Mouse (Mus musculus) CH12.LX (cell line): ENCODE data around the gene Tktl2. TPM values are rescaled to one million over a fixed set of nuclear protein-coding genes. Genes with fewer than 3 reads are reported as not detected.

Experiments used
- DNase-seq: peaks from one replicate; pipeline ENCODE4 v3.0.0-alpha.2; 2013; ENCODE audit errors: extremely low read depth
- H3K27ac ChIP-seq: 2 replicates; pipeline ENCODE4 v1.5.1; 2012; ENCODE audit warnings: low read depth, mild to moderate bottlenecking, control low read depth, moderate library complexity; ENCODE audit not compliant: insufficient read depth
- H3K27me3 ChIP-seq: replicated peaks from 2 replicates; pipeline ENCODE3; 2012; ENCODE audit warnings: inconsistent platforms
- H3K36me3 ChIP-seq, 2 experiments: replicated peaks in 1 of 2; 2 replicates each; pipeline versions ENCODE3 to v1.6.1; 2012; ENCODE audit warnings: inconsistent platforms in 1 of 2, low read length in 1 of 2, mild to moderate bottlenecking in 1 of 2, mixed read lengths in 1 of 2, moderate library complexity in 1 of 2; ENCODE audit not compliant: control insufficient read depth in 1 of 2, insufficient read depth in 1 of 2
- H3K4me1 ChIP-seq, 2 experiments: 2 replicates each; pipeline ENCODE4 v1.6.1; 2012; ENCODE audit warnings: inconsistent platforms in 1 of 2, moderate library complexity in 1 of 2; ENCODE audit not compliant: insufficient read depth in 2 of 2, control insufficient read depth in 1 of 2
- H3K4me2 ChIP-seq: 2 replicates; pipeline ENCODE4 v1.6.1; 2012; ENCODE audit warnings: low read depth, mild to moderate bottlenecking, control low read depth; ENCODE audit not compliant: poor library complexity, insufficient read depth, severe bottlenecking
- H3K4me3 ChIP-seq, 3 experiments: fragments of 150-350 bp in 1 of 3; sonication (generic) in 1 of 3; replicated peaks in 1 of 3; 2 replicates each; pipeline versions ENCODE3 to v1.5.1; 2011 to 2012; ENCODE audit warnings: low read depth in 2 of 3, low read length in 2 of 3, mild to moderate bottlenecking in 2 of 3, moderate library complexity in 2 of 3, control low read depth in 1 of 3, improper control_type of control experiment in 1 of 3, inconsistent platforms in 1 of 3, mixed read lengths in 1 of 3; ENCODE audit not compliant: poor library complexity in 1 of 3
- H3K79me2 ChIP-seq: replicated peaks from 2 replicates; pipeline ENCODE4 v1.6.1; 2012; ENCODE audit warnings: mild to moderate bottlenecking, moderate library complexity; ENCODE audit not compliant: control insufficient read depth, poor library complexity, insufficient read depth, severe bottlenecking; ENCODE audit errors: extremely low read depth
- H3K9ac ChIP-seq: 2 replicates; pipeline ENCODE4 v1.6.1; 2012; ENCODE audit warnings: low read depth, mild to moderate bottlenecking, control low read depth, moderate library complexity; ENCODE audit not compliant: insufficient read depth
- H3K9me3 ChIP-seq: replicated peaks from 2 replicates; pipeline ENCODE3; 2012; ENCODE audit warnings: low read length, inconsistent platforms, mixed read lengths
- CHD1 ChIP-seq: IDR thresholded peaks from 2 replicates; pipeline ENCODE4 v1.6.1; 2012; ENCODE audit warnings: low read depth, low read length, improper control_type of control experiment, inconsistent platforms
- ELF1 ChIP-seq: IDR thresholded peaks from 2 replicates; pipeline ENCODE4 v1.6.1; 2014; ENCODE audit warnings: low read depth, mild to moderate bottlenecking, inconsistent platforms, low read length, improper control_type of control experiment
- HCFC1 ChIP-seq: IDR thresholded peaks from 2 replicates; pipeline ENCODE4 v1.6.1; 2012; ENCODE audit warnings: low read depth, mild to moderate bottlenecking, inconsistent platforms, low read length, improper control_type of control experiment
- IRF4 ChIP-seq: IDR thresholded peaks from 2 replicates; pipeline ENCODE4 v1.6.1; 2014; ENCODE audit warnings: low read depth, mild to moderate bottlenecking, inconsistent platforms, low read length, improper control_type of control experiment
- JUND ChIP-seq: conservative IDR thresholded peaks from 2 replicates; pipeline ENCODE4 v1.6.1; 2011; ENCODE audit warnings: low read depth, low read length, improper control_type of control experiment
- MYC ChIP-seq: IDR thresholded peaks from 2 replicates; pipeline ENCODE4 v1.6.1; 2011; ENCODE audit warnings: low read depth, mild to moderate bottlenecking, improper control_type of control experiment, low read length
- NELFE ChIP-seq: IDR thresholded peaks from 2 replicates; pipeline ENCODE4 v1.6.1; 2011; ENCODE audit warnings: low read depth, low read length, improper control_type of control experiment
- NRF1 ChIP-seq: IDR thresholded peaks from 2 replicates; pipeline ENCODE4 v1.6.1; 2014; ENCODE audit warnings: low read depth, mild to moderate bottlenecking, inconsistent platforms, low read length, improper control_type of control experiment, moderate library complexity
- PAX5 ChIP-seq: IDR thresholded peaks from 2 replicates; pipeline ENCODE4 v1.6.1; 2012; ENCODE audit warnings: low read length, inconsistent platforms, mixed read lengths
- POLR2AphosphoS2 ChIP-seq: IDR thresholded peaks from 2 replicates; pipeline ENCODE4 v1.6.1; 2011; ENCODE audit warnings: low read depth, low read length, improper control_type of control experiment
- RAD21 ChIP-seq: IDR thresholded peaks from 2 replicates; pipeline ENCODE4 v1.6.1; 2011; ENCODE audit warnings: low read depth, mild to moderate bottlenecking, low read length, improper control_type of control experiment, moderate library complexity
- UBTF ChIP-seq: IDR thresholded peaks from 2 replicates; pipeline ENCODE4 v1.6.1; 2012; ENCODE audit warnings: low read depth, mild to moderate bottlenecking, inconsistent platforms, low read length, improper control_type of control experiment, moderate library complexity
- USF1 ChIP-seq: IDR thresholded peaks from 2 replicates; pipeline ENCODE4 v1.6.1; 2014; ENCODE audit warnings: low read depth, mild to moderate bottlenecking, inconsistent platforms, low read length, improper control_type of control experiment
- USF2 ChIP-seq: conservative IDR thresholded peaks from 2 replicates; pipeline ENCODE4 v1.6.1; 2011; ENCODE audit warnings: low read depth, low read length, improper control_type of control experiment
- ZMIZ1 ChIP-seq: IDR thresholded peaks from 2 replicates; pipeline ENCODE4 v1.6.1; 2012; ENCODE audit warnings: low read depth, mild to moderate bottlenecking, inconsistent platforms, low read length, improper control_type of control experiment
- ZNF384 ChIP-seq: IDR thresholded peaks from 2 replicates; pipeline ENCODE4 v1.6.1; 2012; ENCODE audit warnings: low read depth, low read length, improper control_type of control experiment, inconsistent platforms
- dilution Hi-C: fragments of 300-500 bp; cut with MboI; formaldehyde crosslinking; loops from 2 replicates; pipeline ENCODE4 v1.14.3; 2020; ENCODE audit warnings: low sequenced_read_pairs; ENCODE audit not compliant: extremely low pct_unique_long_range_greater_than_20kb, extremely low pct_ligation_motif_present
- in situ Hi-C: fragments of 300-500 bp; cut with MboI; formaldehyde crosslinking; loops from 3 replicates; pipeline ENCODE4 v1.14.3; 2019; ENCODE audit warnings: low sequenced_read_pairs, low pct_ligation_motif_present, low pct_unique_long_range_greater_than_20kb, mixed read lengths
- polyA plus RNA-seq: library from polyadenylated mRNA; unstranded; fragments of >175 nt; gene quantifications from 2 replicates; pipeline ENCODE4 v1.2.1, GENCODE M21; 2012; ENCODE audit warnings: low read depth; ENCODE audit not compliant: insufficient read length
- total RNA-seq, 2 experiments: library from RNA; depleted of rRNA; stranded (reverse); fragments of 300-350 nt in 1 of 2; fragments of >200 nt in 1 of 2; gene quantifications; 2 replicates each; pipeline ENCODE4 v1.2.3; 2012 to 2014

Gene Tktl2
- total and polyA plus RNA-seq, 3 experiments: not detected

DNA sequence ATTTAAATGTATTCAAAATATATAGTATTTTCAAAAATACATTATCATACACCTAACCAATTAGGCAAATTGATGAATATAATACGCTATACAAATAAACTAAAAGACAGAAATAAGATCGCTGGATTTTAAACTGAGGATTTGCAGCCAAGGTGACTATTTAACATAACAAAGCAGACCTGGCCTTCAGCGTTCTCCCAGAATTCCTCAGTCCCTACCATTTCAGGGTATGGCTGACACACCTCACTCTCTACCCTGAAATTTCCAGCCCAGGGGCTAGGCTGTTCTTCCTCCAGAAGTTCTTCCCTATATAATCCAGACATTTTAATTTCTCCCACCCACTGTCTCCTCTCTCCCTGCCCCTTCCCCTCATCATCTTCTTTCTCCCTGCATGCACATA, 23.0 kb upstream of the Tktl2 start:
- Histone ChIP-seq H3K79me2 (peaks cover 28% of the 10 kb centered on the region), H3K27ac (no peak overlapping the region), H3K27me3 (no peaks in the 10 kb centered on the region), H3K9me3 (no peaks in the 10 kb centered on the region), H3K4me2 (no peak overlapping the region), H3K4me3 (no peak overlapping the region), H3K9ac (no peak overlapping the region), H3K4me1 (peaks cover 0 to 21% of the 10 kb centered on the region in 2 experiments; a peak in 2 of 4 replicates), H3K36me3 (peaks cover 2 to 8% of the 10 kb centered on the region in 2 experiments)
- TF ChIP-seq NELFE (no peak), RAD21 (no peak), USF1 (no peak), PAX5 (no peak), JUND (no peak), UBTF (no peak), POLR2AphosphoS2 (no peak), CHD1 (no peak), USF2 (no peak), MYC (no peak), HCFC1 (no peak), ZNF384 (no peak), NRF1 (no peak), ZMIZ1 (no peak)
- dilution Hi-C loops: no loop called here
- no peak for DNase-seq
- in situ Hi-C loops: no loop called here

DNA sequence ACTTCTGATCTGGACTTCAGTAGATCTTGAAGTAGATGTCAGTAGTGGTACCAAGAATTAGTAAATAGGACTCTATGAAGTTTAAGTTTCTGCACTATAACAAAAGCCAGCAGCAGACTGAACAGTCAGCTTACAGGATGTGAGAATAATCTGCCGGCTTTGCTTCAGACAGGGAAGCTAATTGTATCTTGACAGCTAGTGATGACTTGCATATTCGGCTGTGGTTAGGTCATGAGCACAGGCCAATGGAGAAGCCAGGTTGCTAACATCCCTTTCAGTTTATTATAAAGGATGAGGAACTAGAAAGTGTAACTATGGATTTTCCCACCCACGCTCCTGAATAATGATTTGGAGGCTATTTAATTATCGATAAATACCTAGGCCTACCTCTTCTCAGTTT, 20.9 kb upstream of the Tktl2 start:
- peaks cover 0 to 11% of the 10 kb centered on the region in 2 experiments; a peak in 1 of 4 replicates for H3K4me1 ChIP-seq
- H3K9ac ChIP-seq: no peak overlapping the region
- no peak for DNase-seq
- H3K27me3 ChIP-seq: no peaks in the 10 kb centered on the region
- H3K27ac ChIP-seq: no peak overlapping the region
- TF ChIP-seq ZMIZ1: no peak
- no peak for TF ChIP-seq IRF4
- TF ChIP-seq ELF1: no peak
- TF ChIP-seq, all 38 proteins: peak for 0
- Histone ChIP-seq H3K36me3 (no peaks in the 10 kb centered on the region), H3K4me3 (no peak overlapping the region), H3K9me3 (no peaks in the 10 kb centered on the region), H3K4me2 (no peak overlapping the region), H3K79me2 (peaks cover 9% of the 10 kb centered on the region)
- dilution Hi-C loops: no loop called here
- in situ Hi-C loops: no loop called here
